Mouse (Mus musculus): Measurements from ENCODE around the gene Lrrc39.
"Not testable (repeated sequence)": the region's sequence is repeated elsewhere in the genome, so short reads cannot be mapped to it uniquely, and the experiment has no call there.

Gene Lrrc39

DNA sequence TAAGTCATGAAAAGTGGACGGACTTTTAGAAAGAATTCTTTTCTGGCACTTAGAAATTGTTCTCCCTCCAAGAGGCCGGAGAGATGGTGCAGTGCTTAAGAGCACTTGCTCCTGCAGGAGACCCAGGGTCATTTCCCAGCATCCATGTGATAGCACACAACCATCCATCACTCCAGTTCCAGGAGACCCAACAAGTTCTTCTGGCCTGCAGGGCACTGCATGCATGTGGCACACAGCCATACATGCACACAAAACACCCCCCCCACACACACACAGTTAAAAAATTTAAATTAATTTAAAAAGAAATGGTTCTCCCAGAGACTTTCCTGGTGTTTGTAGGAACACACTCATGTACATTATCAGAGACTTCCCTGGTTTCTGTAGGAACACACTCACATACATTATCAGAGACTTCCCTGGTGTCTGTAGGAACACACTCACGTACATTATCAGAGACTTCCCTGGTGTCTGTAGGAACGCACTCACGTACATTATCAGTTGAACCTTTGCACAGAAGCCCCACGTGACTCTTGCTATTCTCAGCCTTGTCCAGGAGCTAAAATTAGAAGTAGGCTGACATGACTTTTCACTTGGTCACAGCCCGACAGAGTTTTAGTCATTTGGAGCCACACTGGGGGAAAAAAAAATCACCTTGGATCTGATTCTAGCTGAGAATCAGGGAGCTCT, at the start of gene Lrrc39:
Gene Lrrc39, plus strand, starts transcription at position 566 of the 687 bp plus-strand sequence.
- DNase-seq (ENCODE audit: low spot score in 2 of 2): no peak

DNA sequence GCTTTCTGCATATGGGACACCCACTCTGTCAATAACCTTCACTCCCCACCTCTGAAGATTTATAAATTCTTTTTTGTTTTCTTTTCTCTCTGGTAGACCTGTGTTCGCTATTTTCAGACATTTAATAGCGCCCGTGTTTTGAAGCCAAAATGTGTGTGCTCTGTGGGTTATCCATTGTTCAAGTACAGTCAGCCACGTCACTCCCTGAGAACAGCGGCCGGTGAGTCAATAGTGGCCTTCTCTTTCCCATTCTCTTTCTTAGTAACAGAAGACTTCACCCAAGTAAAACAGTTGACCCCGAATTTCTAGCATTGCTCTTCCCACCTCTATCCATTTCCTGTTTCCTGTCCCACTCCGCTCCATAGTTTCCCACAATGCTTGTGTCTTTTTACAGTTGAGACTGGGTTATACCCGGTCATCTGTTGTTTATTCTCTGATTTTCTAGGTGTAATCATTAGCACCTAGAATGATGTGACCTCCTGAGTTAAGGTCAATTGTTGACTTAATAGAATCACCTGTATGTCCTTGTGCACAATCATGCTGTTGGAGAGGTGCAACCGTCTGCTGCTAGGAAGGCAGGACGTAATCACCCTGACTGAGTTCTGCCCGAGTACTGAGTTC, 42.5 kb upstream of the Lrrc39 start:
- DNase-seq (ENCODE audit: low spot score in 2 of 2): no peak

DNA sequence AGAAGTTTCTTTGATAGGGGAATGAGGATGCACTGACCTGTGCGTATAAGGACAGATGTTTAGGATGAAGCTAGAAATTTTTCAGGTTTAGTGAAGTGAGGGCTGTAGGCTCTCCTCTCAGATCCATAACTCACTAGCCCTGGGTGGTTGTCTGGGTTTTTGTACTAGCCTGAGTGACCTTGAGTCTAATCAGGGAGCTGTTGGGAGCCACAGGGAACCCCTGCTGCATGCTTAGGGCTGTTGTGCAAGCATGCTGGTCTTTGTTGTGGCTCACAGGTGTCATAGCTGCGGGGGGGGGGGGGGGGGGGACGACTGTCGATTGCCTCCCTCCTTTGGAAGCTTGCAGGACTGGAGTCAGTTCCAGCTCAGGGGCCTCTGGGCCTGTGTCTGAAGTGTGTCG, 33.0 kb upstream of the Lrrc39 start:
- no peak for DNase-seq (ENCODE audit: low spot score in 2 of 2)

DNA sequence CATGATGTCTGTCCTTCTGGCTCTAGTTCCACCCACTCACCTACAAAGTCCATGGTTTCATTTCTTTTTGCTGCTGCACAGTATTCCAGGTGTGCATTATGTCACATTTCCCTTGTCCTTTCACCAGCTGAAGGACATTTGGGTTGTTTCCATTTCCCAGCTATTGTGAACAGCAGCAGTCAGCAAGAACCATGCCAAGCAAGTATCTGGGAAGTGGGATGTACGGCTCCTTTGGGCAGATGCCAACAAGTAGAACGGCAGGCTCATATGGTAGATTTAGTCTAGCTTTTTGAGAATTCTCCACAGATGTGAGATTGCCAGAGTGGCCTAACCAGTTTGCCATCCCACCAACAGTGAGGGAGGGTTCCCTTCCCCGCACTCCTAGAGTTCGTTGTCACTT, 31.9 kb upstream of the Lrrc39 start:
- DNase-seq (ENCODE audit: low spot score in 2 of 2): no peak

DNA sequence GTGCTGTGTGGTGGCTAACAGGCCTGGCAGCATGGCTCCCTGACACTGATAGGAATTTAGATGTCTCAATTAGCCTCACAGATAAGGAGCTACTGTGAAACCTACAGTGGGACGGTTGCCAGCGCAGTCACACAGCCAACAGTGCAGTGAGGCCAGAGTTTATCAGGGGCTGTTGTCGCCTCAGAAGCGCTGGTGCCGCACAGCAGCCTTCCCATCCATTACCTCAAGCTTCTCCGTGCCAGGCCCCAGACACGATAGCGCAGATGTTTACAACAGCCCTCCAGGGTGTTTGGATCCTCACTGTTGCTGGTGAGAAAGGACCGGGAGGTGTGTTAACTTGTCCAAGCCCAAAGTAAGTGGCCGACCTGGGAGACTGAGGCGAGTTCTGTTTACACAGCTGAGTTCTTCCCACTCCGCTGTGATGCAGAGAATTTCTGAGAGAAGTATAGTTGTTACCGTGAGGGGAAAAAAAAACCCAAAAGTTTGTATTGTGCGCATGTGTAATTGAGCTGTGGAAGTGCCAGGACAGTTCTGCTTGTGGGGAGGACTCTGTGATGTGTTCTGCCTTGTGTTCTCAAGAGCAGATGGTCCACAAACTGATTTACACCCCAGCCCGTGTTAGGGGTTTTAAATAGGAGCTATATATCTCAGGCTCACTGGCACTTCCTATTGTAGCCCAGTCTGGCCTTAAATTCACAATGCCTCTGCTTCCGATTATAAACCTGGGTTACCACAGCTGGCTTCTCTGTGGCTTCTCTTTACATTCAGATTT, 26.2 kb upstream of the Lrrc39 start:
- peak in 1 of 2 experiments; percentile 54 for DNase-seq (ENCODE audit: low spot score in 2 of 2)

DNA sequence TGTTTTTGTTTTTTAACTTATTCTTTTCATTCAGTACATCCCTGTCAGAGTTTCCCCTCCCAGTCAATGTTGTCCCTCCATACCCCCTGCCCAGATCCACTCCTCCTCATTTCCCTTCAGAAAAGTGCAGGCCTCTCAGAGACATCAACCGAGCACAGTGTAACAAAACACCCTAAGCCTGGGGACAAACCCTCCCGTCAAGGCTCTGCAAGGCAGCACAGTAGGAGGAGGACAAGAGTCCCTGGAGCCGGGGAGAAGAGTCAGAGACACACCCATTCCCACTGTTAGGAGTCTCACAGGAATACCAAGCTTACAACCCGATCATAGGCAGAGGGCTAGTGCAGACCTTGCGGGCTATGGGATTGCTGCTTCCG, 25.6 kb upstream of the Lrrc39 start:
- DNase-seq (ENCODE audit: low spot score in 2 of 2): no peak

DNA sequence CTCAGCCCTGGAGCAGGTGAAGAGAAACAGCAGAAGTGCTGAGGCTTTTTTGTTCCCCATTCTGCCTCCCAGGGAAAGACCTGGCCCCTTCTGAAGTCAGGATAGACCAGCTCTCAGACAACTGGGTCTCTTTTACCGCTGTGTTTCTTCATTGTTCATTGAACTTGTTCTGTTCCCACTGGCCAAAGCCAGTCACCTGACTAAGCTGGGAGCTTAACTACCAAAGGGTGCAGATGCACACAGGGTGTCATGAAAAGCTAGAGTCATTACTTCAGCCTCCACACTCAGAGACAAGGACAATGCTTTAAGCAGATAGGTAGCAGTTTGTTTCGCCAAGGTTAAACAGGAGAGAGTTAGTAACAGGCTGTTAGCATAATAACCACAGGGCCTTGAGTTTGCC, 20.7 kb upstream of the Lrrc39 start:
- DNase-seq (ENCODE audit: low spot score in 2 of 2): no peak

DNA sequence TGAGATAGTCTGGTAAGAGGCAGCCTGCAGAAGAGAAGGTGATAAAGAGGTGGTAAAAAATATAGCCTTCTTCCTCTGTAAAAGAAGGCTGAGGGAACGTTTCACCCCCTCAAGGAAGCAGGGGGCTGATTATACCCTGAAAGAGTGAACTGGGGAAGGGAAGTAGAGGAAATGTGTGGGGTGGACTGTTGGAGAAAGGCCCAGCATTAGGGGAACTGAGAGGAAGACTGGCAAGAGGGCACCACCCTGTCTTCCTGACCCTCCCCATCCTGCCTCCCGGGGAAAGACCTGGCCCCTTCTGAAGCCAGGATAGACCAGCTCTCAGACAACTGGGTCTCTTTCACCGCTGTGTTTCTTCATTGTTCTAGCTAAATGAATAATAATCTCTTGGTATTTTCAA, 20.2 kb upstream of the Lrrc39 start:
- no peak for DNase-seq (ENCODE audit: low spot score in 2 of 2)

DNA sequence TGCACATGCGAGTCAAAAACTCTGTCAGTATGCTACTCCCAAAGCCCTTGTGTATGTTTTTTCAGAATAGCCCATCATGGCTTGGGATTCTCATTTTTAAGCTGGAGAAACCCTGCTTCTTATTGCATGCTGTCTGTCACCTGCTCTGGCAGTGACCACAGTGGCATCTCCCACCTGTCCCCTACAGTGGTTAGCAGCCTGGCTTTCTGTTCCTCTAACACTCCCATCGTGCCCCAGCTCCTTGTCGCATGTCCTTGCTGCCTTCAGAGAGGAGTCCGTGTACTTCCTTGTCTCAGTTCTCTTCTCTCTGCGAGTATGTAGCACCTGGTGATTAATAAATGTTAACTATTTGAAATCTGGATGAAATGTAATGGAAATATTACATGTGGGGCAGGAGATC, 15.3 kb upstream of the Lrrc39 start:
- no peak for DNase-seq (ENCODE audit: low spot score in 2 of 2)

DNA sequence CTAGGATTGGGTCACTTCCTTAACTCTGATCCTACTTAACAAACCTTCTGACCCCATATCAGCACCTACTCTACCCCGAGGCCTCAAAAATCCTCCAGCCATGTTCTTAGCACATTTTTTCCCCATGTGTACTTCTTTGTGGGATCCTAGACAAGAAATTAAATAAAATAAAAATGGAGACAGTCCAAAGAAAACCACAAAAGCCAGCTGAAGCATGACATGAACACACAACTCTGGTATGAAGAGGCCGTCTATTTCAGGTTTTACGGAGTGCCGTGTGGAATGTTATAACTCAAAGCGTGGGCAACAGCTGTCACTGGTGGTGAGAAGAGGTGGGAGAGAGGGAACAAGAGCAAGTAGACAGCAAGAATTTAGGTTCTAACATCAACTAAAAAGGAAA, 11.4 kb upstream of the Lrrc39 start:
- DNase-seq (ENCODE audit: low spot score in 2 of 2): no peak

DNA sequence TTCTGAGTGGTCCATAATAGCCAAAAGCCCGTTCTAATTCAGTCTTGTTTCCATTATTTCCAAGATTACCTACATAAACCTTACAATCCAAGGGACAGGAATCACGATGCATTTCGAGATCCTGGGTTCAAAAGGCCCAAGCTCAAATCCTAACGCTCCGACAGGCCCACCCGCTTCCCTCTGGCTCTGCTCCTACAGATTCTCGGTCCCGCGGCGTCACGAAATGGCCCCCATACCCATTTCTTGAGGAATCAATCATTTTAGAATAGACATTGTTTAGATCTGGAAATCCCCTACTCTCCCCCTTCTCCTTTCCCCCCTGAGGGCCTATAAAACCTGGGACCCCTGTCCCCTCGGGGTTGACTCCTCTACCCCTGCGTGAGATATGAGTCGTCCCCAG, 1.5 kb upstream of the Lrrc39 start:
- DNase-seq (ENCODE audit: low spot score in 2 of 2): not testable (repeated sequence)

DNA sequence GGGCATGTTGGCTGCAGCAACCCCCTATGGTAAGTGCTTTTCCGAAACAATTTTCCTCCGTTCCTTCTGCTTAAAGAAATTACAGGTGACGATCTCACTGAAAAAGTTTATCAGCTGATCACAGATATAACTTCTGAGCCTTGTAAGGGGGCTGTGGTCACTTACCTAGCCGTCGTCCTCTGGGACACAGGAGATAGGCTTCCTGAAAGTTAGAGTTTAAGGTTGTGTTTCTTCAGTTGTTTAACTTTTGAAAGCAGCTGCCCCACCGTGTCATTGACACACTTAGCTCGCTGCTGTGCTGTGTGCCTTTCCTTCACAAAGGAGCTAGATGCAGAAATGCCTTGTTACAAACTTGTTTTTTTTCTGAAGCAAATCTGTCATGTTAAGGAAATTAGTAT, 321 bp downstream of the Lrrc39 start:
- DNase-seq (ENCODE audit: low spot score in 2 of 2): no peak

DNA sequence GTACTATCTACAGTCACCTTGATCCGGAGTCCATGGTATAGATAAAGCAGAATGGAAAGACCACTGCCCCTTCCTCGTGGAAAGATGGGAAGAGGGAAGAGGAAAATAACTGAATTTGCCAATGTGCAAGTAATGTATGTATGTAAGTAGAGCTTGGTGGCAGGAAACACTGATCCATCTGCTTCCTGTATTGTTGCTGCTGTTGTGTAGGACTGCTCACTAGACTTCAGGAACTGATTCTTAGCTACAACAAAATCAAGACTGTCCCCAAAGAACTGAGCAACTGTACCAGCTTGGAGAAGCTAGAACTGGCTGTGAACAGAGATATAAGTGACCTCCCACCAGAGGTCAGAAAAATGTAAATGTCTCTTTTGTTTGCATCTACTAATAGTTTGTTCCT, 7.9 kb downstream of the Lrrc39 start:
- DNase-seq (ENCODE audit: low spot score in 2 of 2): no peak

DNA sequence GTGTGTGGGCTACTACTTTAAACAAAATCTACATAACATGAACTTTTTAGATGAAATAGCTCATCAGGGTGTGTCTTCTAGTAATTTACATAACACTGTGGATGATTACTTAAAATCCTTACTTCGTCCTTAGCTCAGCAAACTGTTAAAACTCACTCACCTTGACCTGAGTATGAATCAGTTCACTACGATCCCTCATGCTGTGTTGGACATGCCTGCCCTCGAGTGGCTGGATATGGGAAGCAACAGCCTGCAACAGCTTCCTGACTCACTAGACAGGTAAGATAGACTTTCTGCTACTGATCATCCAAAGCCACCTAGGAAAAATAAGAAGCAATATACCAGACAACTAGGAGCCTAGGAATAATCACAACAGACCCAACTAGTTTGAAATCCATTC, 14.5 kb downstream of the Lrrc39 start:
- no peak for DNase-seq (ENCODE audit: low spot score in 2 of 2)

DNA sequence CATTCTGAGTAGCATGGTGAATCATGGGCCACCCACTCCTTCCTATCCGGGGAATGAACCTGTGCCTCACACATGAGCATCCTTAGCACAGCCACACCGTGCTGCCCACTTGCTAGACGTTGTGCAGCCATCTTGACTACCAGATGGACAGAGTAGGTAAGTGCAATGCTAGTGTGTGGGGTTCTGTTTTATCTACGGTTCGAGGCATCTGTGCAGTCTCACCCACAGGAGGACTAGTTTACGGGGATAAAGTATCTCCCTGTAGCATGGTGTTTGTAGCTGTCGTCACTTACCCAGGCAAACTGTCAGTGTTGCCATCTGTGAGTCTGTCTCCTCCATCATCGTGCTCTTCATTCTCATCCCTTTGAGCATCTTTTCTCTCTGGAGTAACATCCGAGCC, 19.4 kb downstream of the Lrrc39 start:
- DNase-seq (ENCODE audit: low spot score in 2 of 2): no peak

DNA sequence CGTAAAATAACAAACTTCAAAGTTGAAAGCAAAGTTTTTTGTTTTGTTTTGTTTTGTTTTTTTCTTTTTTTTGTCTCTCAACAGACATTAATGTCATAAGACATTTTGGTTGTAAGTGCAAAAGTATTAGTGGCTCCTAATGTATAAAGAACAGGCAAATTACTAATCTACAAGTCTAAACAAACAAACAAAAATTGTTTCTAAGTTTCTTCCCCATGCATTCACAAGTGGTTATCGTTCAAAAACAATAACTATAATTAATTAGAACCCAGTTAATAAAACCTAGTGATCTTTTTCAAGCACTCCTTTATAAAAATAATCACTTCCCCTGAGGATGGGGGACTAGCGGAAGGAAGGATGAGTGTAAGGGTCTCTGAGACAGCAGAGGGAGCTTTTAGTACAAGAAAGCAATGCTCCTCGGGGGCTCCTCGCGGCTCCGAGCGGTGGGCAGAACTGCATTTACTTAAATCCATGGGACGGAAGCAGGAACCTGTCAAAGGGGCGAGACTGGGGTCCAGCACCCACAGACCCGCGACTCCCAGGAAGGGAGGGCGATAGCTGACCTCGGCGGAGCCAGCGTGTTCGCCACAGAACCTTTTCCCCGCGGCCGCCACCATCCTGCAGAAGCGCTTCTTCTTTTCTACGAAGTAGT, 31.4 kb downstream of the Lrrc39 start:
- DNase-seq (ENCODE audit: low spot score in 2 of 2): no peak

DNA sequence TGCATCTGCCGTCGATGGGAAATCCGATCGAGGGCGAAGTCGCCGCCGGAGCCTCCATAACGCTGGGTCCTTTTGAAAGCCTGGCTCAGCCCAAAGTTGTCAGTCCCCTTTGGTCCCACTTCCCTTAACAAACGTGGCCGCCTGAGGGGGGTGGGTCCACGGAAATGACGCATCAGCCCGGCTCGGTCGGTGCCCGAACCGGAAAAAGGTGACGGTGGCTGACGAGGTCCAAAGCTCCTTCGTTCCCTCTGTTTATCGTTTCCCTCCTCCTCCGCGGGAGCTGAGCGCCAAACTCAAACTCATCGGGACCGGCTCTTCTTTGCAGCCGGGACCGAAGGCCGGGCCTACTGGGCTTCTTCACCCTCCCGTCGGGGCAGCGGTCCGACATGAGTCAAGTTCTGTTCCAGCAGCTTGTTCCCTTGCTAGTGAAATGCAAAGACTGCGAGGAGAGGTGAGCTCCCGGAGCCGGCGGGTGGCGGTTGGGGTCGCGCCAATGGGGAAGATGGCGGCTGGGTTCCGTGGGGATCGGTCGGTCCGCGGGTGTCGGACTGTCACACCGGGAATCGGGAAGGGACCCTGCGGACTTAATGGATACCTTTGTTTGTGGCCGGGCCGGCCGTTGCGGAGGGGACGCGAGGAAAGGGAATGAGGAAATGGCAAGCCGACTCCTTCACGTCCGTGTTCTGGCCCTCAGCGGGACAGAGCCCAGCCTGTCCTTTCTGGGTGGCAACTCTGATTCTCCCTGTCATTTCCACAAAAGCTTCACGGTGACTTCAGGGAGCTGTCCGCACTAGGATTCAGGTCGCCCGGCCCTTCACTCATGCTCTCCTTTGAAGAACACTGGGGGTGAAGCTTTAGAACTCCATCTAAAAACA, 32.2 kb downstream of the Lrrc39 start, which contains the start of gene Sass6:
Gene Sass6, plus strand, starts transcription at position 255 of the 875 bp plus-strand sequence.
- DNase-seq (ENCODE audit: low spot score in 2 of 2): peak; percentile 98 to 99

DNA sequence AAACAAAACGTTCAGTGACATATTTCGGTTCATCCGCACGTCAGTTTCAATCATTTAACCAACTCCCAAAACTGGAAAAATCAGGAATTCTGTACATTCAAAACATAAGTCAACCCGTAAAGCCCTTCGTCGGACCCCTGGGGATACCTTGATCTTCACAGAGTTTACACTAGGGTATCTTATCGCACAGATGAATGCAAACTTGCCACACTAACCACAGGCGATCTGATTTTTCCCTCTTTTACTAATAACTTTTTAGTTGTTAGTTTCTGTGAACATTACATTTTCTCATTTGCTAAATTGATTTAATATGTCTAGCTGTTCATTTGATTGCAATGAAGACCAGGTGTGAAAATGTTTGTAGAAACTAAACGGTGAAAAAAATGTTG, 32.8 kb downstream of the Lrrc39 start:
- DNase-seq (ENCODE audit: low spot score in 2 of 2): no peak

DNA sequence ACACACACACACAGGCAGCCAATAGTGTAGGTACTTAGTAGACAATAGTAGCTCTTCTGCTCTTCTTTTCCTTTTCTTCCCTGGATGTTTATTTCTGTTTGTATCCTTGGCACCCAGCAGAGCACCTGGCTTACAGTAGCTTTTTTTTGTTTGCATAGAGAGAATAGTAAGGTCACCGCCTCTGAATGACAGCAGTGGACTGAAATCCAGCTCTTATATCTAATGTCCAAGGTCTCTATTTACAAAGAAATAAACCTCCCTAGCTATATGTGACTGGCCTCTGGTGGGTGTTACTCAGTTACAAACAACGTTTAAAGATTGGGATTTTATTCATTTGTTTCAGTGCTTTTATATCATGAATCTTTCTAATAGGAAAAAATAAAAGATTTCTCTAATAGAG, 36.9 kb downstream of the Lrrc39 start:
- DNase-seq (ENCODE audit: low spot score in 2 of 2): no peak

DNA sequence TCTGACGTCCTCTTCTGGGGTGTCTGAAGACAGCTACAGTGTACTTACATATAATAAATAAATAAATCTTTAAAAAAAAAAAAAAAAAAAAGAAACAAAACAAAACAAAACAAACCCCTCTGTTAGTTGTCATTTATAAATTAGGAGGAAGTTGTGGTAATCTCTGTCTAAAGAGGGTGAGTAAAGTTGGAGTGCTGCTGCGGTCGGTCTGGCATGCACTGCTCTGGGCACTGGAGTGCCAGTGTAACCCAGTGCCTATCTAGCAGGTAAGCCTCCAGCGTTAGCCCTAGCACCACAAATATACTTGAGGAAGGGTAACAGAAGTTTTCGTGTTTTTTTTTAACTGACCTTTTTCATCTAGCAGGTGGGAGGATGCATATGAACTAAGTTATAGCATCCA, 38.2 kb downstream of the Lrrc39 start:
- no peak for DNase-seq (ENCODE audit: low spot score in 2 of 2)

DNA sequence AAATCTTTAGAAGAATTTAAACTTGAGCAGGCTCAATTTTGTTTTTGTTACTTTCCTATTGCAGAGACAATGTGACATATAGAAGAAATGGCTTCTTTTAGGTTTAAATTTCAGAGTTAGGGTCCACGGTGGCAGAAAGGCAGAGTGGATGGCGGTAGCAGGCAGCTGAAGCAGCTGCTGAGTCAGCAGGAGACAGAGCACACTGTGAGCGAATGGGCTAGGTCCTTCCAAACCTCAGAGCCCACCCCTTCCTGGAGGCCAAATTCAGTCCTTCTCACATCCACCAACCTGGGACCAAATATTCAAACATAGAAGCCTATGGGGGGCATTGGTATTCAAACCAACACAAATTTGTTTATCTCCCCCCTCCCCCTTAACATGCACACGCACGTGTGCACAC, 39.0 kb downstream of the Lrrc39 start:
- DNase-seq (ENCODE audit: low spot score in 2 of 2): no peak

DNA sequence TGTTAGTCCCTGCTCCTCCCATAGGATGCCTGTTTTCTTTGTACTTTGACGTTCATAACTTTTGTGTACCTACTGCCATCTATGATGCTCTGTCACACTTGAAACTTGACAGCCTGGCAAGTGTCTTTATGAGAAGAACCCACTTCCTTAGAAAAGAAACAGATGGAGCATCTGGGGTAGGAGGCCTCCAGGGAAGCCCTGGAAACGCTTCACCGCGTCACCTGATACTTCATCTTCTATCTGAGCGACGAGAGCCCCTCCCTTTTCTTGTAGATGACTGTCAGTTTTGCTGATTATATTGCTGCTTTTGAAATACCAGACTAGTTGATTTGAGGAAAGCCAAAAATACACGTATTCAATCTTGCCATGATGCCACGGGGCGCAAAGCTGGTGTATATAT, 41.8 kb downstream of the Lrrc39 start:
- DNase-seq (ENCODE audit: low spot score in 2 of 2): no peak
